Mouse (Mus musculus) G1E (cell line): ENCODE results near the gene Fndc3a. TPM values are rescaled to one million over a fixed set of nuclear protein-coding genes. Genes with fewer than 3 reads are reported as not detected.

Experiments used
- ATAC-seq: 2 replicates; pipeline ENCODE4 v1.8.0; 2016; ENCODE audit warnings: mild to moderate bottlenecking; ENCODE audit not compliant: insufficient number of reproducible peaks, poor library complexity, low FRiP score, severe bottlenecking; ENCODE audit errors: extremely low read depth
- DNase-seq: peaks from one replicate; pipeline ENCODE4 v3.0.0; 2012; ENCODE audit warnings: low spot score
- H3K27me3 ChIP-seq: 2 replicates; pipeline ENCODE4 v1.6.1; 2012; ENCODE audit warnings: mild to moderate bottlenecking, low read length, inconsistent platforms; ENCODE audit not compliant: insufficient read depth
- H3K36me3 ChIP-seq: replicated peaks from 2 replicates; pipeline ENCODE3; 2012; ENCODE audit warnings: mild to moderate bottlenecking, inconsistent platforms
- H3K4me1 ChIP-seq: 2 replicates; pipeline ENCODE4 v1.6.1; 2012; ENCODE audit warnings: low read depth, low read length, inconsistent platforms, mixed read lengths; ENCODE audit not compliant: insufficient read depth
- H3K4me3 ChIP-seq: 2 replicates; pipeline ENCODE4 v1.5.1; 2012; ENCODE audit warnings: low read depth, mild to moderate bottlenecking, inconsistent platforms, low read length, moderate library complexity, mixed read lengths
- H3K9me3 ChIP-seq: replicated peaks from 2 replicates; pipeline ENCODE4 v1.6.1; 2012; ENCODE audit warnings: inconsistent platforms
- CTCF ChIP-seq: IDR thresholded peaks from 2 replicates; pipeline ENCODE4 v1.5.1; 2012; ENCODE audit warnings: low read depth, low read length, inconsistent platforms, mixed read lengths
- GATA1 ChIP-seq: IDR thresholded peaks from 2 replicates; pipeline ENCODE4 v1.6.1; 2012; ENCODE audit warnings: borderline replicate concordance, low read length, inconsistent platforms, mixed read lengths
- GATA2 ChIP-seq: IDR thresholded peaks from 2 replicates; pipeline ENCODE4 v1.6.1; 2012; ENCODE audit warnings: low read depth, low read length, inconsistent platforms, borderline replicate concordance
- POLR2AphosphoS5 ChIP-seq: IDR thresholded peaks from 2 replicates; pipeline ENCODE4 v1.6.1; 2012; ENCODE audit warnings: low read depth, low read length, inconsistent platforms; ENCODE audit not compliant: insufficient replicate concordance
- TAL1 ChIP-seq: conservative IDR thresholded peaks from 2 replicates; pipeline ENCODE4 v1.6.1; 2012; ENCODE audit warnings: low read depth, low read length, inconsistent platforms, mixed read lengths
- polyA plus RNA-seq: library from polyadenylated mRNA; stranded (reverse); fragments of >175 nt; gene quantifications from 2 replicates; pipeline ENCODE4 v1.2.3, GENCODE M21; 2012
- total RNA-seq, 2 experiments: library from RNA; stranded (forward) in 1 of 2; stranded (reverse) in 1 of 2; fragments of 200-1000 nt in 1 of 2; fragments of >200 nt in 1 of 2; fragmentation: Nextera tagmentation in 1 of 2; gene quantifications; 2 replicates each; pipeline ENCODE4 v1.2.3; 2014 to 2017

The Fndc3a gene
- total and polyA plus RNA-seq, 3 experiments = 2.1 to 30.5 (median 22.6) TPM

GRCm38 (mm10) chr14:72644620-72645019 lies 65.2 kb downstream of the Fndc3a start:
- ATAC-seq = no peak
- Histone ChIP-seq H3K4me1 (0 out of 2 replicates have a peak, but pooled peaks cover 2% of the 10 kb centered on the region), H3K27me3 (no peaks in the 10 kb centered on the region), H3K36me3 (peaks cover 2% of the 10 kb centered on the region), H3K4me3 (no peak overlapping the region), H3K9me3 (no peaks in the 10 kb centered on the region)
- TF ChIP-seq TAL1 (no peak), POLR2AphosphoS5 (no peak), CTCF (no peak), GATA1 (no peak), GATA2 (no peak)
- no peak for DNase-seq

GRCm38 (mm10) chr14:72638507-72638906 lies 71.3 kb downstream of the Fndc3a start:
- DNase-seq (no peak), ATAC-seq (no peak)
- no peaks in the 10 kb centered on the region for H3K4me1 ChIP-seq
- no peaks in the 10 kb centered on the region for H3K27me3 ChIP-seq
- H3K36me3 ChIP-seq = peaks cover 2% of the 10 kb centered on the region
- H3K4me3 ChIP-seq = no peak overlapping the region
- no peaks in the 10 kb centered on the region for H3K9me3 ChIP-seq
- TF ChIP-seq CTCF = no peak
- TF ChIP-seq POLR2AphosphoS5 = no peak
- no peak for TF ChIP-seq GATA2
- no peak for TF ChIP-seq GATA1
- no peak for TF ChIP-seq TAL1

- Histone ChIP-seq H3K9me3 (no peaks in the 10 kb centered on the region), H3K4me1 (no peaks in the 10 kb centered on the region), H3K36me3 (peaks cover 2% of the 10 kb centered on the region), H3K4me3 (no peak overlapping the region), H3K27me3 (no peaks in the 10 kb centered on the region)
- TF ChIP-seq POLR2AphosphoS5 = no peak
- no peak for ATAC-seq
- DNase-seq = no peak
These were observed 76.2 kb downstream of the Fndc3a start for GRCm38 (mm10) chr14:72633571-72633970.

GRCm38 (mm10) chr14:72625411-72625810 lies 84.4 kb downstream of the Fndc3a start:
- DNase-seq (no peak), ATAC-seq (no peak)
- no peaks in the 10 kb centered on the region for H3K4me1 ChIP-seq
- TF ChIP-seq POLR2AphosphoS5 (no peak), GATA2 (no peak), GATA1 (no peak)
- peaks cover 2% of the 10 kb centered on the region for H3K36me3 ChIP-seq
- no peaks in the 10 kb centered on the region for H3K27me3 ChIP-seq
- H3K9me3 ChIP-seq = no peaks in the 10 kb centered on the region
- H3K4me3 ChIP-seq = no peak overlapping the region

GRCm38 (mm10) chr14:72604077-72604476 lies 105.7 kb downstream of the Fndc3a start:
- no peak for ATAC-seq
- no peak for DNase-seq
- peaks cover 16% of the 10 kb centered on the region for H3K4me1 ChIP-seq
- no peak overlapping the region for H3K4me3 ChIP-seq
- TF ChIP-seq GATA2 = no peak
- no peak for TF ChIP-seq GATA1
- TF ChIP-seq CTCF = no peak
- TF ChIP-seq TAL1 = no peak
- TF ChIP-seq POLR2AphosphoS5 = no peak
- no peaks in the 10 kb centered on the region for H3K9me3 ChIP-seq
- peaks cover 4% of the 10 kb centered on the region for H3K36me3 ChIP-seq
- no peaks in the 10 kb centered on the region for H3K27me3 ChIP-seq

GRCm38 (mm10) chr14:72603194-72603521 lies 106.6 kb downstream of the Fndc3a start:
- Histone ChIP-seq H3K9me3 (no peaks in the 10 kb centered on the region), H3K4me1 (peaks cover 16% of the 10 kb centered on the region), H3K4me3 (peak overlapping the region; percentile 69), H3K27me3 (no peaks in the 10 kb centered on the region), H3K36me3 (peaks cover 10% of the 10 kb centered on the region)
- TF ChIP-seq POLR2AphosphoS5 = no peak
- no peak for TF ChIP-seq GATA1
- TF ChIP-seq TAL1 = no peak
- TF ChIP-seq GATA2 = no peak
- TF ChIP-seq CTCF = no peak
- DNase-seq (no peak), ATAC-seq (peak; percentile 22)

- H3K36me3 ChIP-seq = peaks cover 15% of the 10 kb centered on the region
- DNase-seq (peak; percentile 50), ATAC-seq (peak; percentile 84)
- no peaks in the 10 kb centered on the region for H3K27me3 ChIP-seq
- H3K4me1 ChIP-seq = peaks cover 16% of the 10 kb centered on the region
- no peaks in the 10 kb centered on the region for H3K9me3 ChIP-seq
- H3K4me3 ChIP-seq = peak overlapping the region; percentile 69
- TF ChIP-seq POLR2AphosphoS5 (no peak), GATA2 (no peak), TAL1 (no peak), GATA1 (no peak), CTCF (no peak)
These were observed 107.1 kb downstream of the Fndc3a start for GRCm38 (mm10) chr14:72602521-72603193.
